Mouse (Mus musculus): ENCODE measurements around the gene Tssk3. TPM values are rescaled to one million over a fixed set of nuclear protein-coding genes. Genes with fewer than 3 reads are reported as not detected.

Gene Tssk3
- polyA plus RNA-seq, 1 experiment: not detected

DNA sequence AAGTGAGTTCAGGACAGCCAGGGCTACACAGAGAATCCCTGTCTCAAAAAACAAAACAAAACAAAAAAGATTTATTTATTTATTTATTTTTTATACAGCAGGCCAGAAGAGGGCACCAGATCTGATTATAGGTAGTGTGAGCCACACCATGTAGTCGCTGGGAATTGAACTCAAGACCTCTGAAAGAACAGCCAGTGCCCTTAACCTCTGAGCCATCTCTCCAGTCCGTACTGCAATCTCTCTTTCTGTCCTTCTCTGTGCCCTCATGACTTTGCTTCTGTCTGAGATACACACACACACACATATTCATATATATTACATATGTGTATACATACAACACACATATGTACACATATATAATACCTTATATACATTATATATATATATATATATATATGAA, 40.0 kb downstream of the Tssk3 start:
- H3K36me3 ChIP-seq (ENCODE audit: control insufficient read depth, insufficient read depth, low read length): no peaks in the 10 kb centered on the region
- H3K4me3 ChIP-seq (ENCODE audit: insufficient read depth, low read depth, low read length): no peak overlapping the region
- TF ChIP-seq POLR2A (IDR thresholded peaks at IDR 0.05; ENCODE audit: low read depth, low read length): no peak
- TF ChIP-seq CTCF (conservative IDR thresholded peaks at IDR 0.05; ENCODE audit: insufficient read depth, insufficient read length, low read depth, low read length): no peak
- H3K4me1 ChIP-seq (ENCODE audit: control insufficient read depth, insufficient read depth, low read length): no peaks in the 10 kb centered on the region; the same call in 1 of the 2 replicates
- no peaks in the 10 kb centered on the region for H3K27me3 ChIP-seq (replicated peaks; ENCODE audit: control insufficient read depth, insufficient read depth, low read length)
- 55% methylated on average over 2 of the region's 2 CpGs for WGBS
- no peak for DNase-seq
- H3K27ac ChIP-seq (ENCODE audit: insufficient read depth, low read depth, low read length): no peak overlapping the region

DNA sequence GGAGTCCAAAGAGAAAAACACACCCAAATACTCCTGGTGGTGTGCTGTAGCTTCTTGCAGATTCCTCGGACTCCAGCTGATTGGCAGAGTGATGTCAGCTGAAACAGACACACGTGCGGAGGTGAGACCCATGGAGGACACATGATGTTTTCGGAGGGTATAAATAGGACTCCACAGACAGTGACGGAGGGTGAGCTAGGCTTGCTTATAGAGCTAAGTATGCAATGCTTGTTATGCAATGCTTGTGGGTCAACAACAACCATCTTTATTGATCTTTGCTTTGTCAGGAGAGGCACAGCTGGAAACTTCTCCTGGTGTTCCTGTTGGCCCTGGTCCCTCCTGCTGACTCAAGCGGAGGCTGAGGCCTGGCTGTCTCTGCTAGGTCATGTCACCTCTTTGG, 42.1 kb downstream of the Tssk3 start:
- no peak for DNase-seq
- 91% methylated on average over 6 of the region's 6 CpGs for WGBS

DNA sequence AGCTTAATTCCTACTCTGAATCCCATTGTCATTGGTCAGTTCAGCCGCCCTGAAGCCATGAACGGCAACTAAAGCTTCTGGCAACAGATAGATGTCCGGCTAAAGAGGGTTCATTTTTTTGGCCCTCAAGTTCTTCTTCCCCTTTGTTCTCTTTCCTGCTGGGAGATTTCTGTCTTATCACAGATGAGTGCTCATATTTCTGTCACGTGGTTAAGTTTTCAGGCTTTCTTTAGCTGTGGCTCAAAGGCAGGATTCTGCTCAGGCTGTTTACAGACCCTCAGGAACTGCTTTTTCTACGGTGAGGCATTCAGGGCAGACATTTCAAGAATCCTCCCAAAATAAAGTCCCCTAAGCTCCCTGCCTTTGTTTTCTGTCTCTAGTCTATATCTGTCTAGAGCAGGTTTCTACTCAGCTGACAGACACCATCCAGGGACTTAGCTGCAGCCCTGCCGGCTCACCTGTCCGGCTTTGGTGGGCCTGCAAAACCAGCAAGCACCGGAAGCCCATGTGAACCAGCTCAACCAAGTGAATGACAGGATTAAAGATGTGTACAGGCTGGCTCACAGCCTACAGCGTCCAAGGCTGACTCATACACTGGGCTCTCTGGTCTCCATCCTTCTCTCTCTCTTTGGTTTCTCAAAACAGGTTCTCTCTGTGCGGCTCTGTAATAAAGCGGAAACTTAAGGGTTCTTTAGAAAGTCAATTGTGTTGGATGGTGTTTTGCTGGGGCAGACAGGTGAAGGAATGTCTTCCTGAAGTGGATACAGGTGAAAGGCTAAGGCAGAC, 42.9 kb downstream of the Tssk3 start:
- no peak for TF ChIP-seq CTCF (conservative IDR thresholded peaks at IDR 0.05; ENCODE audit: insufficient read depth, insufficient read length, low read depth, low read length)
- TF ChIP-seq POLR2A (IDR thresholded peaks at IDR 0.05; ENCODE audit: low read depth, low read length): no peak
- no peak for DNase-seq
- H3K4me3 ChIP-seq (ENCODE audit: insufficient read depth, low read depth, low read length): no peak overlapping the region
- H3K27ac ChIP-seq (ENCODE audit: insufficient read depth, low read depth, low read length): no peak overlapping the region
- H3K27me3 ChIP-seq (replicated peaks; ENCODE audit: control insufficient read depth, insufficient read depth, low read length): no peaks in the 10 kb centered on the region
- no peaks in the 10 kb centered on the region for H3K36me3 ChIP-seq (ENCODE audit: control insufficient read depth, insufficient read depth, low read length)
- H3K4me1 ChIP-seq (ENCODE audit: control insufficient read depth, insufficient read depth, low read length): no peaks in the 10 kb centered on the region
- WGBS: 88% methylated on average over 11 of the region's 11 CpGs

More for the DNA sequence above, 42.1 kb downstream of the Tssk3 start:
- H3K36me3 ChIP-seq (ENCODE audit: control insufficient read depth, insufficient read depth, low read length): no peaks in the 10 kb centered on the region
- no peak overlapping the region for H3K27ac ChIP-seq (ENCODE audit: insufficient read depth, low read depth, low read length)
- H3K4me1 ChIP-seq (ENCODE audit: control insufficient read depth, insufficient read depth, low read length): no peaks in the 10 kb centered on the region
- TF ChIP-seq CTCF (conservative IDR thresholded peaks at IDR 0.05; ENCODE audit: insufficient read depth, insufficient read length, low read depth, low read length): no peak
- TF ChIP-seq POLR2A (IDR thresholded peaks at IDR 0.05; ENCODE audit: low read depth, low read length): no peak
- no peak overlapping the region for H3K4me3 ChIP-seq (ENCODE audit: insufficient read depth, low read depth, low read length)
- H3K27me3 ChIP-seq (replicated peaks; ENCODE audit: control insufficient read depth, insufficient read depth, low read length): no peaks in the 10 kb centered on the region

DNA sequence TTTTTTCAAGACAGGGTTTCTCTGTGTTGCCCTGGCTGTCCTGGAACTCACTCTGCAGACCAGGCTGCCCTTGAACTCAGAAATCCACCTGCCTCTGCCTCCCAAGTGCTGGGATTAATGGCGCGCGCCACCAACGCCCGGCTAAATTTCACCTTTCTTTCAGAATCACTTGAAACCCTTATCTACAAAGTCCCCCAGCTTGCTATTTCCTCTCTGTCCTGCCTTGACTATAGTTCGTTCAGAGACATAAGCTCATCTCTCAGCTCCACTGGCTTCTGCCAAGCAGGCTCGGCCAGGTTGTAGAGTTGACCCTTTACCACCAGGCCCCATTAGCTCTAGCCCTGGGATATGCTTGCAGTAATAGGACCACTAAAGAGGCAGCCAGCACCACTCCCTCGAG, 43.5 kb downstream of the Tssk3 start:
- WGBS: 78% methylated on average over 8 of the region's 8 CpGs
- Histone ChIP-seq H3K4me3 (ENCODE audit: insufficient read depth, low read depth, low read length) (no peak overlapping the region), H3K4me1 (ENCODE audit: control insufficient read depth, insufficient read depth, low read length) (no peaks in the 10 kb centered on the region), H3K36me3 (ENCODE audit: control insufficient read depth, insufficient read depth, low read length) (no peaks in the 10 kb centered on the region), H3K27me3 (replicated peaks; ENCODE audit: control insufficient read depth, insufficient read depth, low read length) (no peaks in the 10 kb centered on the region), H3K27ac (ENCODE audit: insufficient read depth, low read depth, low read length) (no peak overlapping the region)
- DNase-seq: no peak
- no peak for TF ChIP-seq POLR2A (IDR thresholded peaks at IDR 0.05; ENCODE audit: low read depth, low read length)
- no peak for TF ChIP-seq CTCF (conservative IDR thresholded peaks at IDR 0.05; ENCODE audit: insufficient read depth, insufficient read length, low read depth, low read length)

DNA sequence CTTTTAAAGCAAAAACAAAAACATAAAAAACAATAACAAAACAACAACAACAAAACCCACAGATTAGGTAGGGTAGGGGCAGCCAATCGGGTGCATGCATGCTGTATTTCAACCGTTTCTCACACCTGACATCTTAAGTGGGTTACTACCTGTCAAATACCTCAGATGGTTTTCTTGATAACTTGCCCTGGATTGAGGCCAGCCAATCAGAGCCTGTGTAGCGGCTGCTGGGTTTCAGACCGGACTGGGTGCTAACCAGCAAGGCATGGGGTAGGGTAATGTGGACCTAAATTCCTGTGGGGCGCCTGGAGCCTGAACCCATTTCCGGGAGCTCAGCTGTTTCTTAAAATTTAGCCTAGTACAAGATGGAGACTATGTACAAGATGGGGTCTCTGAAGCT, 49.7 kb downstream of the Tssk3 start:
- no peaks in the 10 kb centered on the region for H3K36me3 ChIP-seq (ENCODE audit: control insufficient read depth, insufficient read depth, low read length)
- peak; percentile 50 for DNase-seq
- no peak overlapping the region for H3K4me3 ChIP-seq (ENCODE audit: insufficient read depth, low read depth, low read length)
- no peak overlapping the region for H3K27ac ChIP-seq (ENCODE audit: insufficient read depth, low read depth, low read length)
- 34% methylated on average over 6 of the region's 6 CpGs for WGBS
- TF ChIP-seq CTCF (conservative IDR thresholded peaks at IDR 0.05; ENCODE audit: insufficient read depth, insufficient read length, low read depth, low read length) (no peak), POLR2A (IDR thresholded peaks at IDR 0.05; ENCODE audit: low read depth, low read length) (no peak)
- H3K4me1 ChIP-seq (ENCODE audit: control insufficient read depth, insufficient read depth, low read length): no peaks in the 10 kb centered on the region
- 0 out of 2 replicates have a peak, but pooled peaks cover 3% of the 10 kb centered on the region for H3K27me3 ChIP-seq (replicated peaks; ENCODE audit: control insufficient read depth, insufficient read depth, low read length)

DNA sequence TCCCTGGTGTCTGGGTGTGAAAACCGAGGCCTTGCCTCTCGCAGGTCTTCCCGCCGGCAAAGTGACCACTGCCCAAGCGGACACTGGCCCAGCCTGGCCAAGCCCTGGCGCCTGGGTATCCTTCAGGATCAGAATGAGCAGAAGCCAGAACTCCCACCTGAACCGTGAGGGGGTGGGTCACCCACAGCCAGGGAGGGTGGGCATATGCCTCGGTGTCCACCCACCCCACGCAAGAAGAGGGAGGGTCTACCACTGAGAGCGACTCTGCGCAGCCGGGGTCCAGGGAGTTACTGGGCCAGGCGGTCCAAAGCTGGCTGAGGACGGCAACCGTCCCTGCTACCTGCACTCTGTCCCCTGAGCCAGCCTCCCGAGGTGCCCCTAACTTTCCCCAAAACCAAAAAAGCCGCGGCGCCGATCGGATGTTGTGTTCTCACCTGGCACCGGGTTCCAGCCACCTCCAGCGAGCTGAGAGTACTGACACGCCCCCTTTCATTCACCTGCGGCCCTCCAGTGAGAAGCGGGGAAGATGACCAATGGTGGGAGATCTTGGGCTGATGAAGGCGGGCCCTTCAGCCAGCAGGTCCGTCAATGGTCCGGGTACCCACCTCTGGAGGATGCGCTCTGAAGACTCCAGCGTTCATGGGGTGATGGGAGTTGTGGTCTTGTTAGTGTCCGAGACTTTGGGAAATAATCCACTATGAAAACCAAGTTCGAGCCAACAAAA, 50.3 kb downstream of the Tssk3 start, which contains the start of gene Zbtb8b:
Gene Zbtb8b (minus strand): TSS at position 514 of the 724 bp plus-strand sequence.
- no peak within 1 kb of the TSS for H3K27ac ChIP-seq (ENCODE audit: insufficient read depth, low read depth, low read length)
- DNase-seq: peak; percentile 87
- TF ChIP-seq CTCF (conservative IDR thresholded peaks at IDR 0.05; ENCODE audit: insufficient read depth, insufficient read length, low read depth, low read length): no peak
- no peak for TF ChIP-seq POLR2A (IDR thresholded peaks at IDR 0.05; ENCODE audit: low read depth, low read length)
- WGBS: 4% methylated on average over 33 of the region's 33 CpGs
- no peaks in the 10 kb centered on the region for H3K4me1 ChIP-seq (ENCODE audit: control insufficient read depth, insufficient read depth, low read length)
- H3K27me3 ChIP-seq (replicated peaks; ENCODE audit: control insufficient read depth, insufficient read depth, low read length): 0 out of 2 replicates have a peak, but pooled peaks cover 3% of the 10 kb centered on the region
- H3K36me3 ChIP-seq (ENCODE audit: control insufficient read depth, insufficient read depth, low read length): no peaks in the 10 kb centered on the region
- H3K4me3 ChIP-seq (ENCODE audit: insufficient read depth, low read depth, low read length): peak within 1 kb of the TSS; percentile 72

Other genes with a start within 250 kb of the Tssk3 start
- gene C77080, start 229.6 kb downstream of the Tssk3 start, polyA plus RNA-seq (2012; rRNA removed): 39.3 and 45.5 TPM in 2 replicates
- 0.46 and 0.69 TPM in 2 replicates for gene Sync, start 203.4 kb downstream of the Tssk3 start, polyA plus RNA-seq (2012; rRNA removed)
- 30.8 and 36.7 TPM in 2 replicates for gene Rbbp4, start 155.7 kb downstream of the Tssk3 start, polyA plus RNA-seq (2012; rRNA removed)
- gene Zbtb8os, start 155.3 kb downstream of the Tssk3 start, polyA plus RNA-seq (2012; rRNA removed): 21.6 and 32.1 TPM in 2 replicates
- 4.9 and 5.4 TPM in 2 replicates for gene Zbtb8a, start 112.9 kb downstream of the Tssk3 start, polyA plus RNA-seq (2012; rRNA removed)
- gene Zbtb8b, start 50.2 kb downstream of the Tssk3 start, polyA plus RNA-seq (2012; rRNA removed): 0.58 and 0.64 TPM in 2 replicates
- gene Bsdc1, start 29.4 kb downstream of the Tssk3 start, polyA plus RNA-seq (2012; rRNA removed): 25.3 and 28.7 TPM in 2 replicates
- gene Fam229a, start 168 bp upstream of the Tssk3 start, polyA plus RNA-seq (2012; rRNA removed): 0.94 and 1.1 TPM in 2 replicates
- 20.3 and 26.5 TPM in 2 replicates for gene Marcksl1, start 22.6 kb upstream of the Tssk3 start, polyA plus RNA-seq (2012; rRNA removed)
- 35.4 and 41.6 TPM in 2 replicates for gene Hdac1, start 51.7 kb upstream of the Tssk3 start, polyA plus RNA-seq (2012; rRNA removed)
- gene Lck, start 82.6 kb upstream of the Tssk3 start, polyA plus RNA-seq (2012; rRNA removed): 2.3 and 12.7 TPM in 2 replicates
- gene Fam167b, start 87.5 kb upstream of the Tssk3 start, polyA plus RNA-seq (2012; rRNA removed): 24.6 and 27.2 TPM in 2 replicates
- 311 TPM in 2 replicates for gene Eif3i, start 109.6 kb upstream of the Tssk3 start, polyA plus RNA-seq (2012; rRNA removed)
- gene Tmem234, start 109.6 kb upstream of the Tssk3 start, polyA plus RNA-seq (2012; rRNA removed): 160 and 162 TPM in 2 replicates
- 2.2 and 3.7 TPM in 2 replicates for gene Dcdc2b, start 123.2 kb upstream of the Tssk3 start, polyA plus RNA-seq (2012; rRNA removed)
- 66.5 and 67.4 TPM in 2 replicates for gene Iqcc, start 128.1 kb upstream of the Tssk3 start, polyA plus RNA-seq (2012; rRNA removed)
- 16.2 and 20.8 TPM in 2 replicates for gene Ccdc28b, start 132.9 kb upstream of the Tssk3 start, polyA plus RNA-seq (2012; rRNA removed)
- gene Txlna, start 150.0 kb upstream of the Tssk3 start, polyA plus RNA-seq (2012; rRNA removed): 22.7 and 24.3 TPM in 2 replicates
- gene Kpna6, start 181.7 kb upstream of the Tssk3 start, polyA plus RNA-seq (2012; rRNA removed): 35.0 and 39.0 TPM in 2 replicates
- 28.5 and 34.0 TPM in 2 replicates for gene Tmem39b, start 205.8 kb upstream of the Tssk3 start, polyA plus RNA-seq (2012; rRNA removed)